ENCODE assay signal across 12 mouse cellular contexts in the genomic region with DNA sequence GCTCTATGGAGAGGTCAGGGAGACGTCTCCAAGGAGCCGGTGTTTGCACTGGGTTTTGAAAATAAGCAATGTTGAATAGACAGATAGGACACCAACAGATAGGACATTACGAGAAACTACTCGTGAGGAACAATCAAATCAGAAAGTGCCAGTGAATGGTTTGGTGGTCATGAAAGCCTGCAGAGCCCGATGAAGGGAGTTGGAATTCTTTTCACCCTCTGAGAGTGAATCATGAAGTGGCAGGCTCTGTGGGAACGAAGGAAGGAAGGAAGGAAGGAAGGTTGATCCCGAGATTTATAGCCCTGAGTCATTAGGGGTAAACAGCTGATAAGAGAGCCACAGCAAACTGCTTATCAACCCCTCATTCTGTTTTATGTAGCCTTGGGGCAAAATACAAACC. TPM values are rescaled to one million over a fixed set of nuclear protein-coding genes. Genes with fewer than 3 reads are reported as not detected.
DNase-seq lines count a peak whose midpoint lies in the region; ATAC-seq and TF ChIP-seq lines count a peak whose summit lies in the region.
"Had no signal": no experiment of that assay in that cellular context is flagged by ENCODE, and none has a peak within 500 bp of the region (broad histone marks: within the 10 kb centered on the region; RNA-seq: fewer than 3 reads in every experiment).

No protein-coding gene starts in this region.

- no peak for TF ChIP-seq POLR2A in myocyte (IDR thresholded peaks at IDR 0.05; ENCODE audit: insufficient read length, low read depth)

- DNase-seq in adrenal gland, adult 8-10 months = peak; percentile 45
- no peak for DNase-seq in adrenal gland, postnatal 4 days (ENCODE audit: low spot score in 2 of 2)
- DNase-seq in kidney, postnatal 0 days (ENCODE audit: low spot score) = peak; percentile 31
- no peak for DNase-seq in kidney, postnatal 10 days
- DNase-seq in Patski (ENCODE audit: low read depth, low spot score) = no peak
- no peak for DNase-seq in cerebellum, postnatal 4 days (ENCODE audit: low spot score in 2 of 2)
- DNase-seq: cerebellum, adult 2 months had no signal

- POLR2A ChIA-PET in Patski (lab: Charles Lee) = no interaction called here

- H3K9ac ChIP-seq in kidney, postnatal 0 days (ENCODE audit: low read depth, low read length) = no peak overlapping the region
- H3K9ac ChIP-seq in midbrain, embryonic 15.5 days = no peak overlapping the region
- H3K9ac ChIP-seq: embryonic facial prominence, embryonic 15.5 days; hindbrain, embryonic 15.5 days; limb, embryonic 12.5 days had no signal

- peaks cover 82% of the 10 kb centered on the region for H3K79me2 ChIP-seq in myocyte (ENCODE audit: control insufficient read depth, insufficient read depth)

- no peaks in the 10 kb centered on the region for H3K36me3 ChIP-seq in kidney, postnatal 0 days (ENCODE audit: insufficient read depth, low read length)
- no peaks in the 10 kb centered on the region for H3K36me3 ChIP-seq in myocyte (ENCODE audit: control insufficient read depth, insufficient read depth)
- no peaks in the 10 kb centered on the region for H3K36me3 ChIP-seq in midbrain, embryonic 15.5 days (replicated peaks)
- H3K36me3 ChIP-seq: embryonic facial prominence, embryonic 15.5 days; hindbrain, embryonic 15.5 days; limb, embryonic 12.5 days had no signal

- H3K27ac ChIP-seq in kidney, postnatal 0 days = no peak overlapping the region
- no peak overlapping the region for H3K27ac ChIP-seq in midbrain, embryonic 15.5 days
- H3K27ac ChIP-seq: embryonic facial prominence, embryonic 15.5 days; hindbrain, embryonic 15.5 days; limb, embryonic 12.5 days had no signal

- WGBS in kidney, postnatal 0 days = 18% methylated on average over 7 of the region's 7 CpGs
- WGBS in midbrain, embryonic 15.5 days = 15% methylated on average over 7 of the region's 7 CpGs

- no peak overlapping the region for H3ac ChIP-seq in myocyte (ENCODE audit: control insufficient read depth, insufficient read length)

- in situ Hi-C loops in Patski (cut with MboI; ENCODE audit: low pct_unique_long_range_greater_than_20kb) = no loop called here

- peak overlapping the region; percentile 2; the same call in 1 of the 2 replicates for H3K4me2 ChIP-seq in kidney, postnatal 0 days (ENCODE audit: low read length)
- peak overlapping the region; percentile 95 for H3K4me2 ChIP-seq in myocyte (ENCODE audit: low read depth)
- H3K4me2 ChIP-seq in midbrain, embryonic 15.5 days = no peak overlapping the region
- H3K4me2 ChIP-seq: embryonic facial prominence, embryonic 15.5 days; hindbrain, embryonic 15.5 days; limb, embryonic 12.5 days had no signal

- H3K4me1 ChIP-seq in kidney, postnatal 0 days (replicated peaks; ENCODE audit: insufficient read depth, low read length) = 0 out of 2 replicates have a peak, but pooled peaks cover 2% of the 10 kb centered on the region
- H3K4me1 ChIP-seq in midbrain, embryonic 15.5 days = no peaks in the 10 kb centered on the region
- H3K4me1 ChIP-seq: embryonic facial prominence, embryonic 15.5 days had no signal

- TF ChIP-seq CTCF in kidney, postnatal 0 days (IDR thresholded peaks at IDR 0.05; ENCODE audit: low read depth) = no peak
- TF ChIP-seq CTCF in Patski (IDR thresholded peaks at IDR 0.05) = no peak

- CTCF ChIA-PET in Patski (lab: Charles Lee) = interaction anchor here (1.2 to 1.4 kb wide), 2 partner anchors 19 to 88 kb away, joined by 3 read pairs; no protein-coding TSS in a partner anchor

- H3K27me3 ChIP-seq in kidney, postnatal 0 days (ENCODE audit: insufficient read depth, low read length) = no peaks in the 10 kb centered on the region
- no peaks in the 10 kb centered on the region for H3K27me3 ChIP-seq in Patski
- no peaks in the 10 kb centered on the region for H3K27me3 ChIP-seq in myocyte (ENCODE audit: control insufficient read depth, insufficient read depth, insufficient read length)
- no peaks in the 10 kb centered on the region for H3K27me3 ChIP-seq in midbrain, embryonic 15.5 days (replicated peaks)
- H3K27me3 ChIP-seq: embryonic facial prominence, embryonic 15.5 days; hindbrain, embryonic 15.5 days; limb, embryonic 12.5 days had no signal

- no peak overlapping the region for H3K4me3 ChIP-seq in kidney, postnatal 0 days (replicated peaks; ENCODE audit: low read depth, low read length)
- H3K4me3 ChIP-seq in myocyte = no peak overlapping the region
- no peak overlapping the region for H3K4me3 ChIP-seq in midbrain, embryonic 15.5 days
- H3K4me3 ChIP-seq: embryonic facial prominence, embryonic 15.5 days; hindbrain, embryonic 15.5 days; limb, embryonic 12.5 days had no signal

- H3K9me3 ChIP-seq in kidney, postnatal 0 days (replicated peaks; ENCODE audit: low read length) = no peaks in the 10 kb centered on the region
- H3K9me3 ChIP-seq in midbrain, embryonic 15.5 days = no peaks in the 10 kb centered on the region
- H3K9me3 ChIP-seq: embryonic facial prominence, embryonic 15.5 days; hindbrain, embryonic 15.5 days; limb, embryonic 12.5 days had no signal

- no peak for ATAC-seq in kidney, postnatal 0 days (replicated peaks; ENCODE audit: low FRiP score, low read depth)
- ATAC-seq in Patski = peak; percentile 88
- no peak for ATAC-seq in midbrain, embryonic 15.5 days (replicated peaks)

TF ChIP-seq in myocyte, 11 proteins besides CTCF, POLR2A, EP300 and RAD21:
- TF ChIP-seq REST (IDR thresholded peaks at IDR 0.05; ENCODE audit: insufficient read depth, insufficient read length) = no peak
- no peak for TF ChIP-seq POLR2AphosphoS2 (IDR thresholded peaks at IDR 0.05; ENCODE audit: insufficient read length, low read depth)
- TF ChIP-seq TCF3 (IDR thresholded peaks at IDR 0.05; ENCODE audit: insufficient read length, low read depth) = no peak
- no peak for TF ChIP-seq USF1 (IDR thresholded peaks at IDR 0.05; ENCODE audit: low read depth)
- no peak for TF ChIP-seq CEBPB (IDR thresholded peaks at IDR 0.05; ENCODE audit: insufficient read depth, poor library complexity, severe bottlenecking)
- no peak for TF ChIP-seq TCF12 (IDR thresholded peaks at IDR 0.05; ENCODE audit: insufficient read depth, poor library complexity, severe bottlenecking)
- no peak for TF ChIP-seq MAX (IDR thresholded peaks at IDR 0.05; ENCODE audit: low read depth)
- TF ChIP-seq MYOG (IDR thresholded peaks at IDR 0.05; ENCODE audit: control insufficient read depth in 1 of 3, insufficient read depth in 1 of 3, insufficient read length in 2 of 3, low read depth in 2 of 3) = no peak
- no peak for TF ChIP-seq MYOD1 (IDR thresholded peaks at IDR 0.05; ENCODE audit: control insufficient read depth in 1 of 3, insufficient read length in 2 of 3, low read depth in 2 of 3)
- no peak for TF ChIP-seq SRF (IDR thresholded peaks at IDR 0.05; ENCODE audit: control insufficient read depth, insufficient read length, low read depth)
- no peak for TF ChIP-seq E2F4 (IDR thresholded peaks at IDR 0.05; ENCODE audit: insufficient read depth)

RNA-seq across cellular contexts. Expression of a gene that starts 15.5 kb away (rescaled TPM):
- total RNA-seq in adrenal gland, adult 8-10 months (2022) = 100 to 1,000 TPM in 2 of 4 experiments, 10 to 100 TPM in 2; 95.9 to 132 (median 106) TPM
- 100 to 1,000 TPM in 1 of 2 experiments, 10 to 100 TPM in 1; 99.4 to 100 TPM for total RNA-seq in adrenal gland, postnatal 4 days (2021)
- polyA plus RNA-seq in kidney, postnatal 0 days (2015; fragmentation: Nextera tagmentation; extraction: Ambion mirVana) = 28.3 and 30.3 TPM in 2 replicates
- polyA plus RNA-seq in Patski (2021) (99.0 TPM), myocyte (2012; fragmentation: generic; extraction: Trizol) (22.1 TPM)
- 54.7 and 54.8 TPM in 2 replicates for polyA plus RNA-seq in midbrain, embryonic 15.5 days (2015; fragmentation: Nextera tagmentation; extraction: Ambion mirVana)

Comparison
In these comparisons a context has a peak if more than half of its experiments do, and no peak if none do; other contexts are left out.
1. DNase-seq: peak in adrenal gland, adult 8-10 months (single experiment) and kidney, postnatal 0 days (single experiment); none in adrenal gland, postnatal 4 days (0 of 2), kidney, postnatal 10 days (single experiment), Patski (single experiment) and cerebellum, postnatal 4 days (0 of 2).